Mouse (Mus musculus): Measurements from ENCODE around the gene Pnpo.

Pnpo gene

DNA sequence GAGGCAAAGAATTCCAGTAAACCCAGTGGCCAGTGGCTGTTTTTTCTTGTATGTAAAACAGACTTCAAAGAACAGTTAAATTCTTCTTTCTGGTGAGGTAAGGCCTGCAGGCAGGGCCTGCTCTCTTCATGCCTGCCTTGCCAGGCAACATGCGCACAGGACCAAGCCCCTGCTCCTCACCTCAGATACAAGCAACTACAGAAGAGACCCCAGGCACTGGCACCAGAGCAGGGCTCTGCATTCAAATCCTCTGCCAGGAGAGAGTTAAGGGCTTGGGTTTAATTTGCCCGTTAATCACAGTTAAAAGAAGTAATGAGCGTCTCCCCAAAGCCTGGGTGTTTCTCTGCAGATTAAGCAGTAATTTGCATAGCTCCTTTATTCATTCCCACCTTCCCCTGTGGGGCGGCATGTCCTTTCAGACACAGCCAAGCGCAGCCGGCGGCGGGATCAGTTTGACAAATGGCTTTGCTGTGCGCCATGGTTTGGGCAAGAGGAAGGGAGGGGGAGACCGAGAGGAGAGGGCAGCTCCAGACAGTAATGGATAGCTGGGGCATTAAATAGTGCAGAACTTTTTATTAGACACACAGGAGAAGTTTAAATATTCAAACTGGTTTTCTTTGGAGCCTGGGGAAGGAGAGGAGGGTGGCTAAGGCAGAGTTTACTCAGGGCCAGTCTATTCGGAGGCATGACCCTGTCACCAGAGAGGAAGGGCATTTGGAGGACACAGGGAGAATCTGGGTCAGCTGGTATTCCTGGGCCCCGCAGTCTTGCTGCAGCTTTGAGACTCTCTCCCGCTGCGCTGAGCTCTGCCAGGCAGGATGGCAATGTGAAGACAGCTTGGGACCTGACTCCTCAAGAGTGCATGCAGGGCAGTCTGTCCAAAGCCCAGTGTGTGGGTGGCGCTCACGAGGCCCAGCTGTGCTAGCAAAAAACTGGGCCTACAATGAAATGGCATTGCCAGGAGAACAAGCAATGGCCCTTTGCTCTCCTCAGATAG, 40.8 kb downstream of the Pnpo start:
- DNase-seq, result no peak

DNA sequence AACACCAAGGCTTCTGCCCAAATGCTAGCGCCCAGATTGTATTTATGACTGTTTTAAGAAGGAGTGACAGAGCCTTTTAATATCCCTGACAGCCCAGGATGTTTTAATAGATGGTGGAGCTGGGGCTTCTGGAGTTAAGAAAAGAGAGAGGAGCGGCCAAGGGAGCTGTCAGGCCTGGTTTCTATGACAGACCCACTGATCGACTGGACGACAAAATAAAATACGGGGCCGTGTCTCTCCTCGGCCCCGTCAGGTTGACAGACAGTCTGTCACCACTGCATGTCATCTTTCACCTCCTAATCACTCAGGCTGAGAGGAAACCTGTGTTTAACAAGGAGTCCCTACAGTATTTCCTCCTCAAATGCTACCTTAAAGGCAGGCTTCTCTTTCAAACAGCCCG, 42.5 kb downstream of the Pnpo start:
- DNase-seq, result no peak

DNA sequence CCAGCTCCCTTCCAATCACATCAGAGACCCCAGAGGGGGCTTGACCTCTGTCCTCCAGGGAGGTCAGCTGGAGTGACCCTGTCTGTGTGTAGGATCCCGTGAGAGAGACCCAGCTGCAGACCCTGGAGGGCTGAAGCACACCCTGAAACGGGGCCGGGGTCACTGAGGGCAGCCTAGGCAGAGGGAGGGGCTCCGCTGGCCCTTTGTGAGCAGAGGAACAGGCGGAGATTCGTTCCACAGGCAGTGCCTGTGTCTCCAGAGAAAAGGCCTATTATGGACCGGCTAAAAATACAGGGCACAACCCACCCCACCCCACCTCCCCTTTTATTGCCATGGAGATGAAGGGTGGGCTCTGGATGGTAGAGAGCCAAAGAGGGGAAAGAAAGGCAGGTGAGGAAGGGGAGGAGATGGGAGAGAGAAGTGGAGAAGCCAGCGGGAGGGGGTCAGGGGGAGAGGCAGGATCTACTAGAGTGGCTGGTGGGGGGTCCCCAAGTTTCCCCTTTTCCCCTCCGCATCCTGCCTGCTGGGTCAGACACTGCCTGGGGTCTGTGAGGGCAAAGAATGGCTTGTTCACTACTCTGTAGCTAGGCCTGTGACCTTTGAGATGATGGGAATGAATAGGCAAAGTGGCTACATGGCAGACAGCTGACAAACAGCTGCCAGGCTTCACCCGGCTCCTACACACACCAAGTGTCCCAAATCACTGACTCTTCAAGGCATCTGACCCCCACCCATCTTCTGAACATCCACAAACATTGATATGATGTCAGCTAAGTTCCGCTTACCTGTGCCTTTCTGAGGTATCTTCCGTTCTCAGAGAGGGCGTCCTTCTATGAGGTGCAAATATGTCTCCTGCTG, 44.1 kb downstream of the Pnpo start:
- DNase-seq, result no peak

- no peak for DNase-seq
Observed at GRCm38 (mm10) chr11:96895886-96896285, 47.9 kb downstream of the Pnpo start.

DNA sequence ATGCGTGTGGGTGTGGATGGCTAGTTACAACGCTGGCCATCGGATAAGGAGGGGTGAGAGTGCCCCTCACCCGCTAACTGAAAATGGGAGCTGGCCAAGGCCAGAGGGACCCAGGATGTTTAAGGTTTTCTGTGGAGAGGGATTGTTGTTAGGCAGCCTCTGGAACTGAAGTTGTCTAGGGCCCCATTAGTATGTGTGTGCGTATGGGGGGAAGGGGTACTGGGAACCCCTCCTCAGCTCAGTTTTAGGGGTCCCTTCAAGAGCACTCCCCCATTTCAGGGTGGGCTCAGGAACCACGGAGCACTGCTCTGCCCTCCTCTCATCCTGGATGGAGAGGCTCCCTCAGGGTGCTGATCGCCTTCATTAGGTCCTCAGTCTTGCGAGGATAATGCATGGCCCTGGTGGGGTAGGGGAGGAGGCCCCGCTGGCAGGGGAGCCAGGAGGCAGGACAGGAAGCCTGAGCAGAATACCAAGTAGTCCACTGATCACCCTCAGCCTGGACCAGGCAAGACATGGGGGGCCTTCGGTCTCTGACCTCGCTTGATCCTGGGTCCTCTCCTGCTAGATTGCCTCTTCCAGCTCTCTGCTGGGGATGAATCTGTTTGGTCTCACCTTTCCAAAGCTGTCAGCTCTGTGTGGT, 50.5 kb downstream of the Pnpo start:
- no peak for DNase-seq

- DNase-seq, result no peak
Observed at GRCm38 (mm10) chr11:96891784-96892527, 51.8 kb downstream of the Pnpo start.

All from thymus, postnatal 36 days (tissue).